Mouse (Mus musculus) embryo, embryonic 10.5 days (tissue): Measurements from ENCODE around the gene S100a10.

Experiments
- DNase-seq: peaks from one replicate; pipeline ENCODE4 v3.0.0-alpha.2; 2015; ENCODE audit warnings: low spot score

Gene S100a10

DNA sequence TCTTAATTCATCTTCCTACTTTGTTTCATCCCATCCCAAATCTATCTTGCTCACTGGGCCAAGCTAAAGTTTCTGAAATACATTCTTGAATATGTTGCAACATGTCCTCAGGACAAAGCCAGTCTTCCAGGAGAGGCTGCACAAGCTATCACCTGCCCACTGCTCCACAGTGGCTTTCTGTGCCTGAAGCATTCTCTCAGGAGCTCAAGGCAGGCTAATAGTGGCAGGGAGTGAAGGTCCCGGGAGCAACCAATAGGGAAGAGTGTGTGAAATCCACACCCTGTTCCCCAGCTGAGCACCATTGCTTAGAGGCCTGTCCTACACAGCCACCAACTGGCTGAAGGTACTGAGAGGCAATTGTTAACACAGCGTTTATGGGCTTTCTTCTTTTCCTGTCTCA lies 26.1 kb downstream of the S100a10 start:
- DNase-seq, result no peak

DNA sequence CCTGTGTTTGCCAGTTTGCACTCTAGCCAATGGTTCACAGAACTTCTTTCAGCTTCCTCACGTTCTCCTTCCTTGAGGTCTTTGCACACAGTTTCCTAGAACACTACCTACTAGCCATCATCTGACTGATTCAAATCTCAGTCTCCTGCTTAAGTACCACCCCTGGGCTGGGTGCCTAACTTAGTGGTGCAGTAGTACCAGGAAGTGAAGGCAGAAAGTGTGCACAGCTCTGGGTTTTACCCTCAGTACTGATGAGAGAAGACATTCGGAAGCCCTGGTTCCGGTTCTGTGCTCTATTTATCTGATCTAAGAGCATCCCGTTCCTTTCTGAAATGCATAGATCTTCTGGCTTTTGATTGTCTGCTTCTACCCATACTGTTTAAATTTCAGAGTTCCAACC lies 26.8 kb downstream of the S100a10 start:
- DNase-seq, result no peak

DNA sequence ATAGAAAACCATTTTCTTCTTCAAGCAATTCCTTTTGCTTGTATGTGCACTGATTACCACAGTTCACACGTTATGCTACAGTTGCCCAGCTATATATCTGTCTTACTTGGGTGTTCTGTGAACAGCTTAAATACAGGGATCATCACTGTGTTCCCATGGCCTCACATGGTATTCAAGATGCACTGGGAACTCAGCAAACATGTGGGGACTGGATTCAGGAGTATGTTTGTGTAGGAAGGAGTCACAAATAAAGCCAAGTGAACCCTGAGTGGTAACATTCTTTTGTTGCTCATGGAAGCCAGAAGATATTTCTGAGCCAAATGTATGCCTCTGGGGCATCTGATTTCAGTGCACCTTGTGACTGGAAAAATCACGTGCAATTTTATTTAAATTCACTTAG lies 28.2 kb downstream of the S100a10 start:
- no peak for DNase-seq

DNA sequence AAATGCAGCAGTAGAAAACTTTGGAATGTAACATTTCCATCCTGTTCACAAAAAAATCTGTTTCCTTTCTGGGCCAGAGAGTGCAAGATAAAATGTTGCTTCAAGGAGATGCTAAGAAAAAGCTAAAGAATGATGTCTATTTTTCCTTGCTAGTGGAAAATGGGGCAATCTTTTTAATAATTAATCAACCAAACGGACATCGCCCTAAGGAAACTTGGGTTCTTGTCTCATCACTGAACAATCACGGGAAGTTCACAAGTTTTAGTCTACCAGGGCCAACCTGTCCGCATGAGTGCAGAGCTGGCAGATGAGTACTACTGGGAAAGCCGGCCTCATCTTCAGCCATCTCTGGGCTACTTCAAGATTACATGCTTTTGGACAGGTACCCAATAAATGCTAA lies 34.7 kb downstream of the S100a10 start:
- no peak for DNase-seq

DNA sequence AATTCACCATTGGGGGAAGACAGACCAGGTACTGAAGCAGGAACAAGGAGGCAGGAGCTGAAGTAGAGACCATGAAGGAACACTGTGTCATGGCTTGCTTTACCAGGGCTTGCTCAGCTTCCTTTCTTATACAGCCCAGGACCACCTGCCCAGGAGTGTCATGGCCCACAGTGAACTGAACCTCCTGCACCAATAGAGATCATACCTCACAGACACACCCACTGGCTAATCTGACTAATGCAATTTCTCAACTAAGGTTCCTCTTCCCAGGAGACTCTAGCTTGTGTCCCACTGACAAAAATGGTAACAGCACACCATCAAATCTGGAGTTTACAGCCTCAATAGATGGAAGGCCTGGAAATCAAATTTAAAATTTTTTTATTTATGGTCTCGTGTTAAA lies 35.4 kb downstream of the S100a10 start:
- DNase-seq, result no peak

DNA sequence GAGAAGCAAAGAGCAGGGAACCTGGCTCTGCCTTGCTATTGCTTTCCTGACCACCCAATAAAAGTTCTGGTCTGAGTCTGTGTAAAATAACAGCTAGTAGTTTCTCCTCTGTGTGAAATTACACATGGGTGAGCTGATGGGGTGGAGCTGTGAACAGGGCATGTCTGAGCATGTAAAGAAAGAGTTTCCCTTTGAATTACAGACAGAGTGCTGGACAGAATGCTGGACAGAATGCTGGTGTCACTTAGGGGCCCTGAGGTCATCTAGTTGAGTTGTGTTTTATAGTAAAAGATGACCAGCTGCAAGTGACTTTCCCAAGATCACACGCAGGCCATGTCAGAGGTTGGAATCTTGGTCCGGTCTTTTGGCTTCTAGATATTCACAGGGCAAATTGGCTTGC lies 37.2 kb downstream of the S100a10 start:
- DNase-seq, result no peak

DNA sequence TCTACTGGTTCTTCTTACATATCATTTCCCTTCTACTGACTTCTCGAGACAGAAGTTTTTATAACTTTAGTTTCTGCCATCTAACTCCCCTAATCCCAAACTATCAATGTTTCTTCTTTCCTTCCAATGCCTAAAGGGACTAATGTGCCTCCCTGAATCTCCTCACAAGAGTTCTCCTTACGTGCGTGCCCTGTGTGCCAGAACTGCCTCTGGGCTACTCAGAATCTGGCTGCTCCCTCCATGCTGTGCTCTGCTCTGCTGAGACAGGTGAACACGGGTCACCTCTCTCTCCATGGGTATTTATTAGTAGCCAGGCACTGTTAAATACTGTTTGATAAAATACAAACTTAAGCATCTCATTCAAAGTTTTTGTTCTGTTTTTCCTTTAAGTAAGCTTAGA lies 38.1 kb downstream of the S100a10 start:
- no peak for DNase-seq

DNA sequence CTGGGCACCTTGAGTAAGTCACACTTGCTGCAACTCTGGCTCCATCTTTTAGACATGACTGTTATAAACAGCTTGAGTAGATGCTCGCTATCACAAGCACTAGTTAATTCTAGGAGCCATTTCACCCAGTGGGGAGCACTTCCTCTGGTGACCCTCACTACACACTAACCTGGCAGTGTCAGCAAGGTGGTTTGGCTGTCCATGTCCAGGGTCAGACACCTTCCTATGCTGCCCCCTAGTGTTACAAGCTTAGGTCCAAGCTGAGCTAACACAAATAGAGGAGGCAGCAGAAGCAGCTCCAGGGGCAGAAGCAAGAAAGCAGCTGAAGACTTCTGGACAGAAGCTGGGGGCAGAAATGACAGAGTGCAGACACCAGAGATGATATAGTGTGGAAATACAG lies 38.6 kb downstream of the S100a10 start:
- peak; percentile 56 for DNase-seq

DNA sequence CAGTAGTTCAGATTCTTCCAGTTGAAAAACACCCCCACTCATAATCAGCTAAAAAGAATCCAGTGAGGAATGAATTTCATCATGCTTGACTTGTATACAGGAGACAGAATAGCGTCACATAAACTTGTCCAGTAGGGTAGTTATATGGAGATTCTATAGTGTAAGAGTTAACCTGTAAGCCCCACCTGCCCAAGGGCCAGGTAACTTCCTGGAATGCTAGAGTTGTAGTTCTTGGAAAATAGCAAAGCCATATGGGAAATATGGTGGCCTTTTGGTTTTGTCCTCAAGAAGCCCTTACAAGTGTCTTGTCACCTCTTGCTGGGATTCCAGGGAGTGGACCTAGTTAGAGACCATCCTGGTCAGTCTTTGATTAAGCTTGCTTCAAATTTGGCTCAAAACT lies 41.8 kb downstream of the S100a10 start:
- no peak for DNase-seq

DNA sequence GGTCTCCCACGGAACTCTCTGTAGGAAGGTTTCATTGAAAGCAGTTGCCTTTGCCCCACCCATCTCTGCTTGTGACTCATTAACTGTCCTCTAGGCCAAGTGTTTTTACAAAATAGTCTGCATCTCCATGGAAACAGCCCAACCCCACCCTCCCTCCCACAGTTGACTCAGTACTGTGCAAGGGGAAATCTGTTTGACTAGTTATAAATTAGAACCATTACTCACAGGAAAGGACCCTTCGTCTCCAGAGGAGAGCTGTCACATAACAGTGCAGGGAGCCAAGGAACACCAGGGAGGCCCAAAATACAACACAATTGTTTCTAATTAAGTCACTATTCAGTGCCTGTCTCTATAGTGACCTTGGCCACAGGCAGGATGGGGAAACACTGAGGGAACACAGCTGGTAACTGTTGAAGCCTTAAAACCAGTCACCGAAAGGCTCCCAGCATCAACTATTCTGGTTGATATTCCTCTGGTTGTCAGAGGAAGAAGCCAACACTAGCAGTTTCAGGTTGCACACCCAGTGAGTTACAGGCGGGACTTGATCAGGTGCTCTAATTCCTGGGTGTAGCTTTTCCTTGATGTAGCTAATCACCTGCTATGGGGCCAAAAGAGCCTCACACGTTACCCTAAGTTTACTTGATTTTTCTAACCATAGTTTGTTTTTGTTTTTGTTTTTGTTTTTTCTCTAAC lies 42.5 kb downstream of the S100a10 start:
- peak; percentile 80 for DNase-seq

DNA sequence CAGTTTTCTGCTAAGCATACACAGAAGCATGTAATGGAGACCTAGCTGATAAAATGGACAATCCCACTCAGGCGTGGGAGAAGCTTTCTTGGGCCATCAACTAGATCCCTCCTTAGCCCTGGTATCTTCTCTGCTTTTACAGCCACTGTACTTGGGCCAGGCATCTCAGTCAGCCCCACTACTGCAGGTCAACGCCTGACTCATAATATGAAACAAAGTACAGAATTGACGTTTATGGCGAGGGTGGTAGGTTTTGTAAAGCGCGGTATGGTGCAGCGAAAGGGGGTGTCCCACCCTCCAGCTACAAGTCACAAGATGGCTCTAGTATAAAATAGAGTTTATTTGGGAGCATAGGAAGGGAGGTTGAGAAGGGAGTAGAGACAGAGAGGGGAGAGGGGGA lies 43.1 kb downstream of the S100a10 start:
- no peak for DNase-seq

DNA sequence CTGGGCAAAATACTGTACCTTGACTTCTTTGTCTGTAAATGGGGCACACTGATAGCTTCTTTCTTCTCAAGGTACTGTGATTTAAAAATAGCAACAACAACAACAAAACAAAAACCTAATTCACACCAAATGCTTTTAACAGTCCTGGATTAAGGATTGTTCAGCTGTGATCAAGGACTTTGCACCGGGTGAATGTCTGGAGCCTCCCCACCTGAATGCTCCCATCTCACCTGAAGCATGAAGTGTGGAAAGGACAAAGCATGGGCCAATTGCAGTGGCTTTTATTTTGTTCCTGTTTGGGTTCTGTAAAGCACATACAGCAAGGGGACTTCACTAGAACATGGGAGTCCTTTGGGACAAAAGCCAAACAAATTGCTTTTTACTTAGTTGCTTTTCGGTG lies 45.3 kb downstream of the S100a10 start:
- DNase-seq, result no peak

DNA sequence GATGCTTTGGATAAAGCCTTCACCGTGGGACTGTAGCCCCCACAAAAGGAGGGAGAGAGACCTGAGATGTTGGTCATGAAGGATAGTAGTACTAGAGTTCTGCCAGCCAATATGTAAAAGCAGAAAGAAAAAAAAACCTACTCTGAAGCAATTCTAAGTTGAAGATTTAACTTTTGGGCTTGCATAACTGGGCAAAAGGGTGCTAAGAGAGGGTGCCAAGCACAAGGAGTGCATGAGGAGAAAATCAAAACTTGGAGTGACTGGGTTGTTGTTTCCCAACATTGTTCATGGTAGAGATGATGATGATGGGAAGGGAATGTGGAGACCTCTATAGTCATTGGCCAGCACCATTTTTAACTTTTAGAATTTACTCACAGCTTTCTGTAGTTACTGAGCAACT lies 47.0 kb downstream of the S100a10 start:
- DNase-seq, result no peak

DNA sequence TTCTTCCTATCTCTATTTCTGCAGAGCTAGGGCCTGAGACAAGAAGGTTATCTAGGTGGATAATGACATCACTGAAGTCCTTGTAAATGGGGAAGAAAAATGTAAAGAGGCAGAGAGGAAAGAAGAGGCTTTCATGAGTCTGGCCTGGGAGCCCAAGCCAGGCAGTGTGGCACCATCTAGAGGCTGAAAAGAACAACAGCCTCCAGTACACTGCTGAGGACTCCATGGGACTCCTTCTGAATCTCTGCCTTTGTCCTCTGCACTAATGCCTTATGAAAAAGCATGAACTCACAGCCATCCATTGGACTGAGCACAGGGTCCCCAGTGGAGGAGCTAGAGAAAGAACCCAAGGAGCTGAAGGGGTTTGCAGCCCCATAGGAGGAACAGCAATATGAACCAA lies 54.1 kb downstream of the S100a10 start:
- peak; percentile 44 for DNase-seq
